Comparison of ENCODE assay signal across 11 mouse cellular contexts in the genomic region with DNA sequence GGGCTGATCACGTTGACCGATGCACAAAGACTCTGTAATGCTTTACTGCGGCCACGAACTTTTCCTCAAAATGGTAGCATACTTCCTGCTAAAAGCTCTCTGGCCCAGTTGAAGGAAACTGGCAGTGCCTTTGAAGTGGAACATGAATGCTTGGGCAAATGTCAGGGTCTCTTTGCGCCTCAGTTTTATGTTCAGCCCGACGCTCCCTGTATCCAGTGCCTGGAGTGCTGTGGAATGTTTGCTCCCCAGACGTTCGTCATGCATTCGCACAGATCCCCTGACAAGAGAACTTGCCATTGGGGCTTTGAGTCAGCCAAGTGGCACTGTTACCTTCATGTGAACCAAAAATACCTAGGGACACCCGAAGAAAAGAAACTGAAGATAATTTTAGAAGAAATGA. TPM values are rescaled to one million over a fixed set of nuclear protein-coding genes. Genes with fewer than 3 reads are reported as not detected.
DNase-seq lines count a peak whose midpoint lies in the region; ATAC-seq and TF ChIP-seq lines count a peak whose summit lies in the region.
"Had no signal": no experiment of that assay in that cellular context is flagged by ENCODE, and none has a peak within 500 bp of the region (broad histone marks: within the 10 kb centered on the region; RNA-seq: fewer than 3 reads in every experiment).

No protein-coding gene starts in this region.

- DNase-seq in heart, postnatal 25 days (ENCODE audit: low spot score) = no peak
- no peak for DNase-seq in gastrocnemius, postnatal 25 days
- DNase-seq in layer of hippocampus, postnatal 25 days (ENCODE audit: extremely low spot score in 1 of 2, low spot score in 1 of 2) = no peak
- DNase-seq in thymus, postnatal 10 days (ENCODE audit: low spot score in 2 of 2) = no peak
- DNase-seq: cerebellum, adult 8-10 months had no signal

- no peaks in the 10 kb centered on the region for H3K9me3 ChIP-seq in heart, embryonic 12.5 days (replicated peaks)
- no peaks in the 10 kb centered on the region for H3K9me3 ChIP-seq in E14TG2a.4 (ENCODE audit: low read length)
- no peaks in the 10 kb centered on the region for H3K9me3 ChIP-seq in forebrain, embryonic 12.5 days
- no peaks in the 10 kb centered on the region for H3K9me3 ChIP-seq in limb, embryonic 15.5 days

- peaks cover 7% of the 10 kb centered on the region; the same call in 1 of the 2 replicates for H3K36me3 ChIP-seq in heart, embryonic 12.5 days
- H3K36me3 ChIP-seq in E14TG2a.4 (ENCODE audit: insufficient read depth, low read length) = peaks cover 59% of the 10 kb centered on the region
- H3K36me3 ChIP-seq in forebrain, embryonic 12.5 days (replicated peaks) = no peaks in the 10 kb centered on the region; the same call in none of the 2 replicates
- H3K36me3 ChIP-seq in limb, embryonic 15.5 days = peaks cover 9% of the 10 kb centered on the region; the same call in 1 of the 2 replicates

- no peak for TF ChIP-seq CTCF in E14TG2a.4 (conservative IDR thresholded peaks at IDR 0.05; ENCODE audit: low read length)

- intact Hi-C loops in heart, postnatal 25 days (cut with DNase I) = loop anchor here (5.0 kb wide), 2 partner anchors 39 to 131 kb away; a partner anchor contains a TSS

- H3K27me3 ChIP-seq in heart, embryonic 12.5 days (replicated peaks) = no peaks in the 10 kb centered on the region
- H3K27me3 ChIP-seq in E14TG2a.4 (ENCODE audit: insufficient read depth, low read length) = no peaks in the 10 kb centered on the region
- no peaks in the 10 kb centered on the region for H3K27me3 ChIP-seq in forebrain, embryonic 12.5 days
- no peaks in the 10 kb centered on the region for H3K27me3 ChIP-seq in limb, embryonic 15.5 days

- no peak overlapping the region for H3K9ac ChIP-seq in heart, embryonic 12.5 days
- H3K9ac ChIP-seq in forebrain, embryonic 12.5 days = no peak overlapping the region
- H3K9ac ChIP-seq in limb, embryonic 15.5 days = no peak overlapping the region

- 58% methylated on average over 11 of the region's 11 CpGs for WGBS in heart, embryonic 12.5 days
- WGBS in forebrain, embryonic 12.5 days = 79% methylated on average over 11 of the region's 11 CpGs
- WGBS in limb, embryonic 15.5 days = 50% methylated on average over 11 of the region's 11 CpGs

- H3K27ac ChIP-seq in heart, embryonic 12.5 days (ENCODE audit: poor library complexity, severe bottlenecking) = no peak overlapping the region
- H3K27ac ChIP-seq in forebrain, embryonic 12.5 days = no peak overlapping the region
- no peak overlapping the region for H3K27ac ChIP-seq in limb, embryonic 15.5 days

- H3K4me1 ChIP-seq in heart, embryonic 12.5 days (replicated peaks) = peaks cover 29% of the 10 kb centered on the region
- peaks cover 72% of the 10 kb centered on the region for H3K4me1 ChIP-seq in E14TG2a.4 (replicated peaks; ENCODE audit: low read depth, low read length)
- H3K4me1 ChIP-seq in forebrain, embryonic 12.5 days = peaks cover 44% of the 10 kb centered on the region
- H3K4me1 ChIP-seq in limb, embryonic 15.5 days = peaks cover 31% of the 10 kb centered on the region

- H3K4me3 ChIP-seq in heart, embryonic 12.5 days = peak overlapping the region; percentile 18; the same call in 1 of the 2 replicates
- H3K4me3 ChIP-seq in E14TG2a.4 (replicated peaks; ENCODE audit: low read length) = peak overlapping the region; percentile 99
- H3K4me3 ChIP-seq in forebrain, embryonic 12.5 days (replicated peaks) = no peak overlapping the region
- H3K4me3 ChIP-seq in limb, embryonic 15.5 days = no peak overlapping the region

- H3K4me2 ChIP-seq in heart, embryonic 12.5 days = peak overlapping the region; percentile 55
- H3K4me2 ChIP-seq in forebrain, embryonic 12.5 days = peak overlapping the region; percentile 24; the same call in 1 of the 2 replicates
- H3K4me2 ChIP-seq in limb, embryonic 15.5 days = 0 out of 2 replicates have a peak overlapping the region, but pooled peaks have one; percentile 24

- no peak for ATAC-seq in heart, embryonic 12.5 days (ENCODE audit: insufficient number of reproducible peaks, low FRiP score)
- no peak for ATAC-seq in forebrain, embryonic 12.5 days (ENCODE audit: low FRiP score)
- no peak for ATAC-seq in limb, embryonic 15.5 days (ENCODE audit: insufficient number of reproducible peaks, low FRiP score, low TSS enrichment, low read depth)

RNA-seq across cellular contexts. Expression of a gene that starts 3.1 kb away (rescaled TPM):
- 30.2 and 30.3 TPM in 2 replicates for polyA plus RNA-seq in heart, embryonic 12.5 days (2016; fragmentation: Nextera tagmentation; extraction: Ambion mirVana)
- total RNA-seq in heart, postnatal 25 days (2021) = 10 to 100 TPM; 14.2 to 17.6 TPM
- 40.1 and 40.2 TPM in 2 replicates for polyA plus RNA-seq in forebrain, embryonic 12.5 days (2016; fragmentation: Nextera tagmentation; extraction: Ambion mirVana)
- polyA plus RNA-seq in limb, embryonic 15.5 days (2015; fragmentation: Nextera tagmentation; extraction: Ambion mirVana) = 18.0 and 22.0 TPM in 2 replicates
- total RNA-seq in gastrocnemius, postnatal 25 days (2021) = 10 to 100 TPM; 11.4 to 11.8 TPM
- total RNA-seq in layer of hippocampus, postnatal 25 days (2021) = 10 to 100 TPM; 67.6 to 70.0 TPM

RNA-seq across cellular contexts. Expression of a gene that starts 51.7 kb away (rescaled TPM):
- polyA plus RNA-seq in heart, embryonic 12.5 days (2016; fragmentation: Nextera tagmentation; extraction: Ambion mirVana) = 4.6 and 4.7 TPM in 2 replicates
- total RNA-seq in heart, postnatal 25 days (2021) = 1 to 10 TPM in 1 of 2 experiments, under 1 TPM in 1; 0.70 to 1.4 TPM
- 33.1 TPM in 2 replicates for polyA plus RNA-seq in forebrain, embryonic 12.5 days (2016; fragmentation: Nextera tagmentation; extraction: Ambion mirVana)
- polyA plus RNA-seq in limb, embryonic 15.5 days (2015; fragmentation: Nextera tagmentation; extraction: Ambion mirVana) = 8.3 and 8.7 TPM in 2 replicates
- under 1 TPM; 0.15 to 0.88 TPM for total RNA-seq in gastrocnemius, postnatal 25 days (2021)
- 100 to 1,000 TPM; 273 to 334 TPM for total RNA-seq in layer of hippocampus, postnatal 25 days (2021)
- total RNA-seq: hematopoietic stem cell, adult 5-6 weeks; MEL had no signal

Comparison
In these comparisons a context has a peak if more than half of its experiments do, and no peak if none do; other contexts are left out.
1. H3K4me3 ChIP-seq: peak in heart, embryonic 12.5 days (single experiment) and E14TG2a.4 (single experiment); none in forebrain, embryonic 12.5 days (single experiment) and limb, embryonic 15.5 days (single experiment).
2. RNA of a gene that starts 51.7 kb away (total RNA-seq): 273 to 334 TPM in layer of hippocampus, postnatal 25 days; 0.70 to 1.4 TPM in heart, postnatal 25 days and 0.15 to 0.88 TPM in gastrocnemius, postnatal 25 days; every median in the first group is over 100 times any median in the second.
3. Peak in every context shown above with its lines, with median percentiles within 50 percentile points of each other: H3K4me2 ChIP-seq.